Mouse (Mus musculus) embryonic facial prominence, embryonic 12.5 days (tissue): Measurements from ENCODE around the gene Olfr635. TPM values are rescaled to one million over a fixed set of nuclear protein-coding genes. Genes with fewer than 3 reads are reported as not detected.

Experiments
- ATAC-seq: fragments of 200-750 bp; cut with Nextera tagmentation; 2 replicates; pipeline ENCODE4 v1.8.0; 2017; ENCODE audit not compliant: insufficient number of reproducible peaks, insufficient read depth, low FRiP score, low TSS enrichment
- H3K27ac ChIP-seq: fragments of 300-500 bp; sonication (generic); 2 replicates; pipeline ENCODE4 v1.5.1; 2016; ENCODE audit warnings: mild to moderate bottlenecking
- H3K27me3 ChIP-seq: fragments of 300-500 bp; sonication (generic); 2 replicates; pipeline ENCODE4 v1.6.1; 2016; ENCODE audit warnings: mild to moderate bottlenecking, moderate library complexity
- H3K36me3 ChIP-seq: fragments of 300-500 bp; sonication (generic); 2 replicates; pipeline ENCODE4 v1.6.1; 2016; ENCODE audit warnings: mild to moderate bottlenecking
- H3K4me1 ChIP-seq: fragments of 300-500 bp; sonication (generic); 2 replicates; pipeline ENCODE4 v1.6.1; 2016
- H3K4me2 ChIP-seq: fragments of 300-500 bp; sonication (generic); replicated peaks from 2 replicates; pipeline ENCODE4 v1.6.1; 2016; ENCODE audit warnings: mild to moderate bottlenecking, moderate library complexity
- H3K4me3 ChIP-seq: fragments of 300-500 bp; sonication (generic); 2 replicates; pipeline ENCODE4 v1.5.1; 2016; ENCODE audit warnings: mild to moderate bottlenecking
- H3K9ac ChIP-seq: fragments of 300-500 bp; sonication (generic); 2 replicates; pipeline ENCODE4 v1.6.1; 2016; ENCODE audit warnings: mild to moderate bottlenecking, moderate library complexity
- H3K9me3 ChIP-seq: fragments of 300-500 bp; sonication (generic); 2 replicates; pipeline ENCODE4 v1.6.1; 2016; ENCODE audit warnings: mild to moderate bottlenecking, moderate library complexity
- WGBS: fragments of 180-500 bp; shearing (Covaris S2); methylation state at CpG from one replicate; pipeline ENCODE4 v1.1.7; 2016; 5-methylcytosine and 5-hydroxymethylcytosine counted together
- polyA plus RNA-seq: library from polyadenylated mRNA; unstranded; fragments of >200 nt; fragmentation: Nextera tagmentation; extraction: Ambion mirVana; gene quantifications from 2 replicates; pipeline ENCODE4 v1.2.1, GENCODE M21; 2016

Olfr635 gene
- polyA plus RNA-seq, 1 experiment from 2014 or later, result not detected

DNA sequence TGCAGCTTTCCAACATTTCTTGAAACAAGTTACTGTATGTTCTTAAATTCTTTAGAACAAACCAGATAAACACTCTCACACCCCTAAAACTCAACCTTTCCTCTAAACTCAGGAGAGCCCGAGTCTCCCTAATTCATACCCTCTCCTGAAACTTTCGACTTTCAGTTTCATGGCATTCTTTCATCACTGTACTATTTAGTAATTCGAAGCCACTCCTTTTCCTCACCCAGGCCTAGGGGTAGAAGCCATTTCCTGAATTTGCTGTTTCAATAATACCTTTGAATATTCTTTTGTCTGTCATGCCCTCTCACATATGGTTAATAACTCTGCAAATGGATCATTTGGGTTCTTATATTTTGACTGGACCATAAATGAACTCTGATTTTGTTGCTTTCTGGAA is 56.0 kb downstream of the Olfr635 start:
- H3K4me2 ChIP-seq, result no peak overlapping the region
- no peaks in the 10 kb centered on the region for H3K36me3 ChIP-seq
- no peak overlapping the region for H3K4me3 ChIP-seq
- ATAC-seq, result no peak
- 84% methylated on average over 3 of the region's 3 CpGs for WGBS
- no peaks in the 10 kb centered on the region for H3K4me1 ChIP-seq
- H3K27me3 ChIP-seq, result no peaks in the 10 kb centered on the region
- H3K9ac ChIP-seq, result no peak overlapping the region
- no peaks in the 10 kb centered on the region for H3K9me3 ChIP-seq
- no peak overlapping the region for H3K27ac ChIP-seq

DNA sequence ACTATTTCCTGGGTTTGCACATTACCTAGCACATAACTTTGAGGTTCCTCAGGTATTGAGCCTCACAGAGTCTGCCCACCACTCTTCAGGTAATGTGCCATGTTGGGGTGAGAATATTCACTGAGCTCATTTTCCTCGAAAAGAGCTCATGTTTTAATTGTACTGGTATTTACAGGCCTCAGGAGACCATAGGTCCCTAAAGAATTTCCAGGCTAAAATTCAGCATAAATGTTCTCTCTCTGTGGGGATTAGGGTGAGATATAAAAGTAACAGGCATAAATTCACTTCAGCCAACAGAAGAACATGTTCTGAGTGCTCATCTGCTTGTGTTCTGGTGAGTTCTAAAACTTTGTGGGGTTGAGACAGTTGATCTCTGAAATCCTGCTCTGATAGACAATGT is 64.2 kb downstream of the Olfr635 start, which contains the start of gene Olfr641:
TSS of gene Olfr641 (plus strand) at position 301 of the 400 bp plus-strand sequence.
- 73% methylated on average over 1 of the region's 1 CpGs for WGBS
- no peak for ATAC-seq
- H3K4me2 ChIP-seq, result no peak within 1 kb of the TSS

More for the DNA sequence above, 64.2 kb downstream of the Olfr635 start, which contains the start of gene Olfr641:
- no peak within 1 kb of the TSS for H3K9ac ChIP-seq
- no peaks in the 10 kb centered on the region for H3K9me3 ChIP-seq
- H3K4me1 ChIP-seq, result no peaks in the 10 kb centered on the region
- H3K36me3 ChIP-seq, result no peaks in the 10 kb centered on the region
- H3K4me3 ChIP-seq, result no peak within 1 kb of the TSS
- H3K27ac ChIP-seq, result no peak within 1 kb of the TSS
- no peaks in the 10 kb centered on the region for H3K27me3 ChIP-seq

Other genes starting within 250 kb of the Olfr635 start
- gene Olfr628, start 240.8 kb upstream of the Olfr635 start, polyA plus RNA-seq, result not detected in 2 replicates
- gene Olfr629, start 226.2 kb upstream of the Olfr635 start, polyA plus RNA-seq, result not detected in 2 replicates
- not detected in 2 replicates for gene Olfr630, start 213.8 kb upstream of the Olfr635 start, polyA plus RNA-seq
- not detected in 2 replicates for gene Olfr69, start 199.6 kb upstream of the Olfr635 start, polyA plus RNA-seq
- gene Olfr68, start 191.5 kb upstream of the Olfr635 start, polyA plus RNA-seq, result not detected in 2 replicates
- gene Olfr67, start 179.3 kb upstream of the Olfr635 start, polyA plus RNA-seq, result not detected in 2 replicates
- 883 and 936 TPM in 2 replicates for gene Hbb-bt, start 157.2 kb upstream of the Olfr635 start, polyA plus RNA-seq
- 706 and 771 TPM in 2 replicates for gene Hbb-bs, start 143.1 kb upstream of the Olfr635 start, polyA plus RNA-seq
- gene Hbb-bh2, start 130.6 kb upstream of the Olfr635 start, polyA plus RNA-seq, result 0.32 TPM in 1 of 2 replicates, not detected in the other
- 537 and 696 TPM in 2 replicates for gene Hbb-bh1, start 128.0 kb upstream of the Olfr635 start, polyA plus RNA-seq
- 8,998 and 9,810 TPM in 2 replicates for gene Hbb-y, start 117.9 kb upstream of the Olfr635 start, polyA plus RNA-seq
- gene Olfr66, start 84.9 kb upstream of the Olfr635 start, polyA plus RNA-seq, result not detected in 2 replicates
- gene Olfr64, start 76.7 kb upstream of the Olfr635 start, polyA plus RNA-seq, result not detected in 2 replicates
- not detected in 2 replicates for gene Olfr65, start 67.7 kb upstream of the Olfr635 start, polyA plus RNA-seq
- not detected in 2 replicates for gene Olfr631, start 42.3 kb upstream of the Olfr635 start, polyA plus RNA-seq
- gene Olfr632, start 36.8 kb upstream of the Olfr635 start, polyA plus RNA-seq, result 0.06 TPM in 1 of 2 replicates, not detected in the other
- not detected in 2 replicates for gene Olfr633, start 26.7 kb upstream of the Olfr635 start, polyA plus RNA-seq
- gene Olfr638, start 27.6 kb downstream of the Olfr635 start, polyA plus RNA-seq, result not detected in 2 replicates
- gene Olfr639, start 46.2 kb downstream of the Olfr635 start, polyA plus RNA-seq, result 0.04 TPM in 1 of 2 replicates, not detected in the other
- not detected in 2 replicates for gene Olfr640, start 54.4 kb downstream of the Olfr635 start, polyA plus RNA-seq
- not detected in 2 replicates for gene Olfr641, start 64.3 kb downstream of the Olfr635 start, polyA plus RNA-seq
- not detected in 2 replicates for gene Olfr642, start 81.5 kb downstream of the Olfr635 start, polyA plus RNA-seq
- not detected in 2 replicates for gene 4930516K23Rik, start 90.3 kb downstream of the Olfr635 start, polyA plus RNA-seq
- gene Olfr644, start 100.7 kb downstream of the Olfr635 start, polyA plus RNA-seq, result not detected in 2 replicates
- gene Olfr645, start 114.3 kb downstream of the Olfr635 start, polyA plus RNA-seq, result not detected in 2 replicates
- not detected in 2 replicates for gene Olfr646, start 133.7 kb downstream of the Olfr635 start, polyA plus RNA-seq
- gene Ubqln5, start 158.7 kb downstream of the Olfr635 start, polyA plus RNA-seq, result not detected in 2 replicates
- not detected in 2 replicates for gene Olfr643, start 166.3 kb downstream of the Olfr635 start, polyA plus RNA-seq
- not detected in 2 replicates for gene Ubqln3, start 172.1 kb downstream of the Olfr635 start, polyA plus RNA-seq
- gene Ubqlnl, start 179.4 kb downstream of the Olfr635 start, polyA plus RNA-seq, result not detected in 2 replicates
- gene Olfm5, start 193.7 kb downstream of the Olfr635 start, polyA plus RNA-seq, result 0.33 and 0.45 TPM in 2 replicates
- 0.24 and 0.37 TPM in 2 replicates for gene Olfr648, start 212.2 kb downstream of the Olfr635 start, polyA plus RNA-seq
- not detected in 2 replicates for gene Olfr649, start 224.8 kb downstream of the Olfr635 start, polyA plus RNA-seq
- 1.9 and 2.2 TPM in 2 replicates for gene Trim6, start 247.6 kb downstream of the Olfr635 start, polyA plus RNA-seq